Mouse (Mus musculus) liver, postnatal 0 days (tissue): ENCODE results near the gene Rdh1. TPM values are rescaled to one million over a fixed set of nuclear protein-coding genes. Genes with fewer than 3 reads are reported as not detected.
A peak's percentile ranks its signal among the peaks of the same experiment; 100 is the strongest.
"Not testable (repeated sequence)": the region's sequence is repeated elsewhere in the genome, so short reads cannot be mapped to it uniquely, and the experiment has no call there.

Experiments used
- ATAC-seq: fragments of 200-750 bp; cut with Nextera tagmentation; 2 replicates; pipeline ENCODE4 v1.8.0; 2017; ENCODE audit warnings: mild to moderate bottlenecking, moderate library complexity
- DNase-seq: peaks from one replicate; pipeline ENCODE4 v3.0.0-alpha.2; 2016
- H3K27ac ChIP-seq: fragments of 300-500 bp; sonication (generic); 2 replicates; pipeline ENCODE4 v1.5.1; 2014; ENCODE audit warnings: antibody characterized with exemption, moderate library complexity, mild to moderate bottlenecking, low read depth
- H3K27me3 ChIP-seq: fragments of 300-500 bp; sonication (generic); 2 replicates; pipeline ENCODE4 v1.6.1; 2014; ENCODE audit warnings: low read length, control low read depth, mixed read lengths; ENCODE audit not compliant: insufficient read depth
- H3K36me3 ChIP-seq: fragments of 300-500 bp; sonication (generic); replicated peaks from 2 replicates; pipeline ENCODE4 v1.6.1; 2014; ENCODE audit warnings: mild to moderate bottlenecking, control low read depth, low read length, moderate library complexity, mixed read lengths; ENCODE audit not compliant: insufficient read depth
- H3K4me1 ChIP-seq: fragments of 300-500 bp; sonication (generic); 2 replicates; pipeline ENCODE4 v1.6.1; 2014; ENCODE audit warnings: antibody characterized with exemption, mild to moderate bottlenecking, control low read depth; ENCODE audit not compliant: insufficient read depth
- H3K4me2 ChIP-seq: fragments of 300-500 bp; sonication (generic); 2 replicates; pipeline ENCODE4 v1.6.1; 2014; ENCODE audit warnings: low read depth, mild to moderate bottlenecking, low read length, moderate library complexity, mixed read lengths
- H3K4me3 ChIP-seq: fragments of 300-500 bp; sonication (generic); 2 replicates; pipeline ENCODE4 v1.5.1; 2014; ENCODE audit warnings: low read depth, low read length
- H3K9ac ChIP-seq: fragments of 300-500 bp; sonication (generic); replicated peaks from 2 replicates; pipeline ENCODE4 v1.6.1; 2014; ENCODE audit warnings: mild to moderate bottlenecking, moderate library complexity
- H3K9me3 ChIP-seq: fragments of 300-500 bp; sonication (generic); 2 replicates; pipeline ENCODE4 v1.6.1; 2016; ENCODE audit warnings: mild to moderate bottlenecking, control low read depth, low read length, mixed read lengths
- CTCF ChIP-seq: sonication (generic); IDR thresholded peaks from 2 replicates; pipeline ENCODE4 v1.5.1; 2016; ENCODE audit warnings: antibody characterized with exemption, low read depth
- EP300 ChIP-seq: IDR thresholded peaks from 2 replicates; pipeline ENCODE4 v1.6.1; 2016; ENCODE audit warnings: antibody characterized with exemption, low read depth, mild to moderate bottlenecking
- WGBS: fragments of 180-500 bp; shearing (Covaris S2); extraction: QIAGEN DNeasy Blood & Tissue Kit; methylation state at CpG from one replicate; pipeline ENCODE4 v1.1.7; 2014; ENCODE audit not compliant: insufficient replicate concordance; 5-methylcytosine and 5-hydroxymethylcytosine counted together
- polyA plus RNA-seq: library from polyadenylated mRNA; unstranded; fragments of >200 nt; fragmentation: Nextera tagmentation; extraction: Ambion mirVana; gene quantifications from 2 replicates; pipeline ENCODE4 v1.2.1, GENCODE M21; 2015

Gene Rdh1
- polyA plus RNA-seq, 1 experiment from 2014 or later, result 0.20 TPM

GRCm38 (mm10) chr10:127755246-127755645 is 4.3 kb upstream of the Rdh1 start:
- no peak for TF ChIP-seq EP300
- no peak for TF ChIP-seq CTCF
- no peaks in the 10 kb centered on the region for H3K27me3 ChIP-seq
- WGBS, result 34% methylated on average over 3 of the region's 3 CpGs

GRCm38 (mm10) chr10:127755770-127756468 is 3.6 kb upstream of the Rdh1 start:
- DNase-seq, result no peak
- TF ChIP-seq CTCF (no peak), EP300 (peak; percentile 61)
- peak; percentile 22; the same call in 1 of the 2 replicates for ATAC-seq
- WGBS, result 30% methylated on average over 18 of the region's 18 CpGs
- H3K27ac ChIP-seq, result peak overlapping the region; percentile 68
- H3K4me1 ChIP-seq, result peaks cover 33% of the 10 kb centered on the region
- H3K27me3 ChIP-seq, result no peaks in the 10 kb centered on the region
- H3K4me2 ChIP-seq, result peak overlapping the region; percentile 56
- H3K36me3 ChIP-seq, result no peaks in the 10 kb centered on the region
- peak overlapping the region; percentile 39; the same call in 1 of the 2 replicates for H3K9ac ChIP-seq
- H3K4me3 ChIP-seq, result peak overlapping the region; percentile 11; the same call in 1 of the 2 replicates
- H3K9me3 ChIP-seq, result no peaks in the 10 kb centered on the region

More at GRCm38 (mm10) chr10:127755246-127755645, 4.3 kb upstream of the Rdh1 start:
- Histone ChIP-seq H3K4me1 (peaks cover 32% of the 10 kb centered on the region), H3K27ac (peak overlapping the region; percentile 68), H3K4me3 (no peak overlapping the region), H3K36me3 (no peaks in the 10 kb centered on the region), H3K4me2 (no peak overlapping the region), H3K9me3 (no peaks in the 10 kb centered on the region), H3K9ac (no peak overlapping the region)
- peak; percentile 14; the same call in 1 of the 2 replicates for ATAC-seq
- no peak for DNase-seq

GRCm38 (mm10) chr10:127762926-127763325 is 3.4 kb downstream of the Rdh1 start:
- not testable (repeated sequence) for H3K9ac ChIP-seq, H3K4me2 ChIP-seq, ATAC-seq, H3K4me3 ChIP-seq, DNase-seq, H3K27ac ChIP-seq, H3K9me3 ChIP-seq, H3K36me3 ChIP-seq, H3K27me3 ChIP-seq
- peaks cover 15% of the 10 kb centered on the region for H3K4me1 ChIP-seq
- WGBS, result 75% methylated on average over 10 of the region's 10 CpGs

GRCm38 (mm10) chr10:127763914-127764680 is 4.6 kb downstream of the Rdh1 start:
- TF ChIP-seq CTCF, result no peak
- TF ChIP-seq EP300, result 0 out of 2 replicates have a peak, but pooled peaks have one; percentile 32

GRCm38 (mm10) chr10:127766564-127766963 is 7.0 kb downstream of the Rdh1 start:
- H3K4me3 ChIP-seq, result no peak overlapping the region
- DNase-seq, result peak; percentile 1
- TF ChIP-seq CTCF, result no peak

More at GRCm38 (mm10) chr10:127763914-127764680, 4.6 kb downstream of the Rdh1 start:
- DNase-seq, result peak; percentile 50
- no peak overlapping the region for H3K4me3 ChIP-seq
- H3K9ac ChIP-seq, result no peak overlapping the region
- no peaks in the 10 kb centered on the region for H3K27me3 ChIP-seq
- H3K36me3 ChIP-seq, result no peaks in the 10 kb centered on the region
- peak; percentile 84 for ATAC-seq
- no peak overlapping the region for H3K4me2 ChIP-seq
- H3K9me3 ChIP-seq, result no peaks in the 10 kb centered on the region
- H3K4me1 ChIP-seq, result peaks cover 12% of the 10 kb centered on the region
- peak overlapping the region; percentile 72 for H3K27ac ChIP-seq
- 50% methylated on average over 12 of the region's 12 CpGs for WGBS

GRCm38 (mm10) chr10:127776011-127776410 is 16.5 kb downstream of the Rdh1 start, which contains the start of gene Rdh9:
TSS of gene Rdh9 (plus strand) at chr10:127776386.
- Histone ChIP-seq H3K36me3 (no peaks in the 10 kb centered on the region), H3K4me3 (no peak within 1 kb of the TSS), H3K4me2 (no peak within 1 kb of the TSS), H3K27me3 (no peaks in the 10 kb centered on the region), H3K27ac (peak within 1 kb of the TSS; percentile 90), H3K9ac (peak within 1 kb of the TSS; percentile 26; the same call in 1 of the 2 replicates), H3K4me1 (no peaks in the 10 kb centered on the region), H3K9me3 (no peaks in the 10 kb centered on the region)
- TF ChIP-seq EP300 (peak; percentile 82), CTCF (no peak)
- WGBS, result 48% methylated on average over 2 of the region's 2 CpGs
- DNase-seq, result no peak
- ATAC-seq, result peak; percentile 96

More at GRCm38 (mm10) chr10:127766564-127766963, 7.0 kb downstream of the Rdh1 start:
- H3K36me3 ChIP-seq, result no peaks in the 10 kb centered on the region
- H3K27ac ChIP-seq, result no peak overlapping the region
- no peaks in the 10 kb centered on the region for H3K9me3 ChIP-seq
- no peak for ATAC-seq
- H3K9ac ChIP-seq, result no peak overlapping the region
- no peaks in the 10 kb centered on the region for H3K27me3 ChIP-seq
- 85% methylated on average over 1 of the region's 1 CpGs for WGBS
- peaks cover 5% of the 10 kb centered on the region; the same call in 1 of the 2 replicates for H3K4me1 ChIP-seq
- no peak overlapping the region for H3K4me2 ChIP-seq

- ATAC-seq, result not testable (repeated sequence)
Measured at GRCm38 (mm10) chr10:127782321-127782720, 22.8 kb downstream of the Rdh1 start.

GRCm38 (mm10) chr10:127785411-127785810 is 25.9 kb downstream of the Rdh1 start:
- not testable (repeated sequence) for H3K4me2 ChIP-seq, H3K4me3 ChIP-seq, H3K27ac ChIP-seq, H3K9me3 ChIP-seq, H3K9ac ChIP-seq, DNase-seq, ATAC-seq, H3K4me1 ChIP-seq, H3K36me3 ChIP-seq, H3K27me3 ChIP-seq
- 69% methylated on average over 1 of the region's 1 CpGs for WGBS

More at GRCm38 (mm10) chr10:127782321-127782720, 22.8 kb downstream of the Rdh1 start:
- WGBS, result 92% methylated on average over 17 of the region's 17 CpGs
- H3K4me3 ChIP-seq, H3K27ac ChIP-seq, H3K4me1 ChIP-seq, H3K27me3 ChIP-seq, H3K9ac ChIP-seq, H3K4me2 ChIP-seq, DNase-seq, H3K36me3 ChIP-seq, H3K9me3 ChIP-seq: not testable (repeated sequence)
